Mouse (Mus musculus): ENCODE measurements at regions not wholly inside any gene's neighbourhood (a gene's known extent, or its start where the extent isn't known, plus 50 kb on each side); places are given as distances from the start of the nearest gene placed in this dataset.

- DNase-seq (ENCODE audit: low read depth, low spot score): no peak
Observed at GRCm38 (mm10) chr8:12136178-12136455, 142.5 kb upstream of the A230072I06Rik start.

GRCm38 (mm10) chr8:12137496-12137895 lies 141.1 kb upstream of the A230072I06Rik start:
- DNase-seq (ENCODE audit: low read depth, low spot score): no peak

GRCm38 (mm10) chr8:12137913-12138312 lies 140.7 kb upstream of the A230072I06Rik start:
- DNase-seq (ENCODE audit: low read depth, low spot score): no peak

GRCm38 (mm10) chr8:12151679-12152078 lies 126.9 kb upstream of the A230072I06Rik start:
- no peak for DNase-seq (ENCODE audit: low read depth, low spot score)

- no peak for DNase-seq (ENCODE audit: low read depth, low spot score)
Observed at GRCm38 (mm10) chr8:12152825-12153224, 125.8 kb upstream of the A230072I06Rik start.

GRCm38 (mm10) chr8:12156893-12157292 lies 121.7 kb upstream of the A230072I06Rik start:
- no peak for DNase-seq (ENCODE audit: low read depth, low spot score)

GRCm38 (mm10) chr8:12158188-12158587 lies 120.4 kb upstream of the A230072I06Rik start:
- no peak for DNase-seq (ENCODE audit: low read depth, low spot score)

- DNase-seq (ENCODE audit: low read depth, low spot score): no peak
Observed at GRCm38 (mm10) chr8:12162921-12163705, 115.5 kb upstream of the A230072I06Rik start.

- DNase-seq (ENCODE audit: low read depth, low spot score): peak; percentile 40
Observed at GRCm38 (mm10) chr8:12165487-12166152, 113.0 kb upstream of the A230072I06Rik start.

GRCm38 (mm10) chr8:12171788-12172187 lies 106.8 kb upstream of the A230072I06Rik start:
- DNase-seq (ENCODE audit: low read depth, low spot score): no peak

GRCm38 (mm10) chr8:12175496-12175895 lies 103.1 kb upstream of the A230072I06Rik start:
- no peak for DNase-seq (ENCODE audit: low read depth, low spot score)

GRCm38 (mm10) chr8:12184666-12185065 lies 94.0 kb upstream of the A230072I06Rik start:
- DNase-seq (ENCODE audit: low read depth, low spot score): no peak

- no peak for DNase-seq (ENCODE audit: low read depth, low spot score)
Observed at GRCm38 (mm10) chr8:12187366-12187765, 91.3 kb upstream of the A230072I06Rik start.

GRCm38 (mm10) chr8:12188451-12188850 lies 90.2 kb upstream of the A230072I06Rik start:
- DNase-seq (ENCODE audit: low read depth, low spot score): no peak

- no peak for DNase-seq (ENCODE audit: low read depth, low spot score)
Observed at GRCm38 (mm10) chr8:12188960-12189359, 89.7 kb upstream of the A230072I06Rik start.

GRCm38 (mm10) chr8:12192006-12192405 lies 86.6 kb upstream of the A230072I06Rik start:
- no peak for DNase-seq (ENCODE audit: low read depth, low spot score)

- no peak for DNase-seq (ENCODE audit: low read depth, low spot score)
Observed at GRCm38 (mm10) chr8:12205909-12206308, 72.7 kb upstream of the A230072I06Rik start.

GRCm38 (mm10) chr8:12207412-12207811 lies 71.2 kb upstream of the A230072I06Rik start:
- DNase-seq (ENCODE audit: low read depth, low spot score): no peak

- no peak for DNase-seq (ENCODE audit: low read depth, low spot score)
Observed at GRCm38 (mm10) chr8:12213774-12214173, 64.8 kb upstream of the A230072I06Rik start.

GRCm38 (mm10) chr8:12214205-12215019 lies 64.2 kb upstream of the A230072I06Rik start:
- DNase-seq (ENCODE audit: low read depth, low spot score): peak; percentile 30

GRCm38 (mm10) chr8:12221506-12221905 lies 57.1 kb upstream of the A230072I06Rik start:
- no peak for DNase-seq (ENCODE audit: low read depth, low spot score)

GRCm38 (mm10) chr8:12223376-12223775 lies 55.2 kb upstream of the A230072I06Rik start:
- DNase-seq (ENCODE audit: low read depth, low spot score): no peak
